Mouse (Mus musculus) liver, embryonic 14.5 days (tissue): ENCODE measurements around the gene Gm9837.

Experiments used
- CTCF ChIP-seq: IDR thresholded peaks from 2 replicates; pipeline ENCODE4 v1.5.1; 2016; ENCODE audit warnings: antibody characterized with exemption, low read depth, control low read depth
- EP300 ChIP-seq: IDR thresholded peaks from 2 replicates; pipeline ENCODE4 v1.6.1; 2016; ENCODE audit warnings: antibody characterized with exemption, low read depth

DNA sequence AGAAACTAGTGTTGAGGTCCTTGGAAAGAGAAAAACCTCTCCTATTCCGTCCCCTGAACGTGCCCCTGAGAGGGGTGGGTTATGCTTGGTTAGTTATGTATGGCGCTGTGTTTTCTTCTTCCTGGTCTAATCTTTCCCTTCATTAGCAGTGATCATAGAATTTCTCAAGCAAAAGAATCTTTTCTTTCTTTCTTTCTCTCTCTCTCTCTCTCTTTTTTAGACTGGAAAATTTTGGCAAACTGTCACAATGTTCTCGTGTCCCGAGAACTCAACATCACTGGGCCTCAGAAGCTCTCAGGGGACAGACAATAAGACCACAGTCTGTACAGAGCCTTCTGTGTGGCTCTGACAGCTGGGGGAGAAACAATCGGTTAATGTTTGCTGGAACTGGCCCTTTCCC is 25.1 kb upstream of the Gm9837 start:
- TF ChIP-seq CTCF (no peak), EP300 (no peak)
